Mouse (Mus musculus) liver, embryonic 12.5 days (tissue): Measurements from ENCODE around the gene Utrn. TPM values are rescaled to one million over a fixed set of nuclear protein-coding genes. Genes with fewer than 3 reads are reported as not detected.

Experiments used
- ATAC-seq: fragments of 200-750 bp; cut with Nextera tagmentation; 2 replicates; pipeline ENCODE4 v1.8.0; 2017; ENCODE audit warnings: moderate number of reproducible peaks, mild to moderate bottlenecking, moderate library complexity
- H3K27ac ChIP-seq: fragments of 300-500 bp; sonication (generic); 2 replicates; pipeline ENCODE4 v1.5.1; 2016; ENCODE audit warnings: mild to moderate bottlenecking
- H3K27me3 ChIP-seq: fragments of 300-500 bp; sonication (generic); replicated peaks from 2 replicates; pipeline ENCODE4 v1.6.1; 2016; ENCODE audit warnings: mild to moderate bottlenecking, moderate library complexity
- H3K36me3 ChIP-seq: fragments of 300-500 bp; sonication (generic); 2 replicates; pipeline ENCODE4 v1.6.1; 2016; ENCODE audit warnings: mild to moderate bottlenecking, moderate library complexity
- H3K4me1 ChIP-seq: fragments of 300-500 bp; sonication (generic); 2 replicates; pipeline ENCODE4 v1.6.1; 2016
- H3K4me2 ChIP-seq: fragments of 300-500 bp; sonication (generic); 2 replicates; pipeline ENCODE4 v1.6.1; 2016; ENCODE audit warnings: mild to moderate bottlenecking, moderate library complexity
- H3K4me3 ChIP-seq: fragments of 300-500 bp; sonication (generic); 2 replicates; pipeline ENCODE4 v1.5.1; 2016; ENCODE audit warnings: mild to moderate bottlenecking, moderate library complexity
- H3K9ac ChIP-seq: fragments of 300-500 bp; sonication (generic); 2 replicates; pipeline ENCODE4 v1.6.1; 2016; ENCODE audit warnings: mild to moderate bottlenecking, moderate library complexity
- H3K9me3 ChIP-seq: fragments of 300-500 bp; sonication (generic); replicated peaks from 2 replicates; pipeline ENCODE4 v1.6.1; 2016; ENCODE audit warnings: mild to moderate bottlenecking, moderate library complexity
- WGBS: fragments of 180-500 bp; shearing (Covaris S2); methylation state at CpG from one replicate; pipeline ENCODE4 v1.1.7; 2016; ENCODE audit not compliant: insufficient replicate concordance; 5-methylcytosine and 5-hydroxymethylcytosine counted together
- polyA plus RNA-seq: library from polyadenylated mRNA; unstranded; fragments of >200 nt; fragmentation: Nextera tagmentation; extraction: Ambion mirVana; gene quantifications from 2 replicates; pipeline ENCODE4 v1.2.1, GENCODE M21; 2016

Gene Utrn
- polyA plus RNA-seq, 1 experiment from 2014 or later: 14.9 TPM

- Histone ChIP-seq H3K9ac (no peak overlapping the region), H3K4me1 (no peaks in the 10 kb centered on the region), H3K4me2 (no peak overlapping the region), H3K27me3 (no peaks in the 10 kb centered on the region), H3K9me3 (no peaks in the 10 kb centered on the region), H3K27ac (no peak overlapping the region), H3K36me3 (no peaks in the 10 kb centered on the region), H3K4me3 (no peak overlapping the region)
- 73% methylated on average over 5 of the region's 5 CpGs for WGBS
- no peak for ATAC-seq
These were observed 83.9 kb downstream of the Utrn start for GRCm38 (mm10) chr10:12785299-12785698.

GRCm38 (mm10) chr10:12781381-12781907 is 87.7 kb downstream of the Utrn start:
- WGBS: 52% methylated on average over 4 of the region's 4 CpGs
- Histone ChIP-seq H3K4me1 (no peaks in the 10 kb centered on the region), H3K36me3 (no peaks in the 10 kb centered on the region), H3K9me3 (no peaks in the 10 kb centered on the region), H3K27me3 (no peaks in the 10 kb centered on the region), H3K4me3 (no peak overlapping the region), H3K4me2 (no peak overlapping the region), H3K27ac (no peak overlapping the region), H3K9ac (no peak overlapping the region)
- ATAC-seq: no peak

- Histone ChIP-seq H3K9me3 (no peaks in the 10 kb centered on the region), H3K4me3 (no peak overlapping the region), H3K27ac (no peak overlapping the region), H3K4me1 (no peaks in the 10 kb centered on the region), H3K4me2 (no peak overlapping the region), H3K9ac (no peak overlapping the region), H3K36me3 (no peaks in the 10 kb centered on the region), H3K27me3 (no peaks in the 10 kb centered on the region)
- no peak for ATAC-seq
- 23% methylated on average over 6 of the region's 6 CpGs for WGBS
These were observed 96.0 kb downstream of the Utrn start for GRCm38 (mm10) chr10:12773178-12773577.

DNA sequence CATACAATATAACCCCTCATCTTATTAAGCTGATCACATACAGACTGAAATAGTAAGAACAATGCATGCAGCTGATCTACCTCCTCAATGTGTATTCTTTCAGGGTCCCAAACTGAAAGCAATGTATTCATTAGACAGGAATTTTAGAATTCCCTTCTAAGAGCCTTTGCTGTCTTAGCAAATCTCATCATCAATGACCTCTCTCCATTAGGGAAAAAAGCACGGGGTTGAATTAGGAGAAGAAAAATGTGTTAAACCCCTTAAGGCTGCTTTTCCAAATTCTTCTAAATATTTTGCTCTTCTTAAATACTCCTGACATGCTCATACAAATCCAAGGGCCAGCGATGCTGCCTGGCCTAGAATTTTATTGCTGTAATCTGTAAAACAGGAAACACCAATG is 97.7 kb downstream of the Utrn start:
- no peak overlapping the region for H3K4me3 ChIP-seq
- H3K4me1 ChIP-seq: no peaks in the 10 kb centered on the region
- peaks cover 10% of the 10 kb centered on the region; the same call in 1 of the 2 replicates for H3K9me3 ChIP-seq
- H3K9ac ChIP-seq: no peak overlapping the region
- ATAC-seq: no peak
- H3K36me3 ChIP-seq: no peaks in the 10 kb centered on the region
- H3K27me3 ChIP-seq: no peaks in the 10 kb centered on the region
- no peak overlapping the region for H3K27ac ChIP-seq
- WGBS: 80% methylated on average over 2 of the region's 2 CpGs
- no peak overlapping the region for H3K4me2 ChIP-seq

DNA sequence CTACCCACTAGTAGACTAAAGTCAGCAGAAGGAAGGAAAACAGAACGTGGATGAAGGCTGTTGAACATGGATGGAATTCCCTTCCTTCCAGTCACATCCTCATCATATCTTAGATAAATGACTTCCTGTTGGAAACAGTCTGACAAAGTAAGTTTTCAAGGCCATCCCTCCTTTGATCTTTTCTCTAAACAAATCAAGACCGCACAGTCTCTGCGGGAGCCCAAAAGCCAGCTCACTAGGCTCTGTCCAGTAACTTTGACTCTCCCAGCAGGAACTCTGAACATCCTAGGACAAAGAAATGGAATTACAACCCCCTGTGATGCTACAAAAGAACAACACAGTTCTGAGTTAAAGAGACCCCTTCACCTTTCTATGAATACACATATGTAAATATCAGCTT is 106.5 kb downstream of the Utrn start:
- Histone ChIP-seq H3K4me3 (no peak overlapping the region), H3K9me3 (peaks cover 14% of the 10 kb centered on the region), H3K4me1 (no peaks in the 10 kb centered on the region), H3K4me2 (no peak overlapping the region), H3K27ac (no peak overlapping the region), H3K36me3 (no peaks in the 10 kb centered on the region), H3K9ac (no peak overlapping the region), H3K27me3 (no peaks in the 10 kb centered on the region)
- ATAC-seq: no peak
- WGBS: 73% methylated on average over 3 of the region's 3 CpGs

- Histone ChIP-seq H3K27ac (no peak overlapping the region), H3K9ac (no peak overlapping the region), H3K4me3 (no peak overlapping the region), H3K36me3 (no peaks in the 10 kb centered on the region), H3K9me3 (no peaks in the 10 kb centered on the region), H3K4me2 (no peak overlapping the region), H3K27me3 (no peaks in the 10 kb centered on the region), H3K4me1 (no peaks in the 10 kb centered on the region)
- 78% methylated on average over 6 of the region's 6 CpGs for WGBS
- no peak for ATAC-seq
These were observed 110.5 kb downstream of the Utrn start for GRCm38 (mm10) chr10:12758702-12758988.

DNA sequence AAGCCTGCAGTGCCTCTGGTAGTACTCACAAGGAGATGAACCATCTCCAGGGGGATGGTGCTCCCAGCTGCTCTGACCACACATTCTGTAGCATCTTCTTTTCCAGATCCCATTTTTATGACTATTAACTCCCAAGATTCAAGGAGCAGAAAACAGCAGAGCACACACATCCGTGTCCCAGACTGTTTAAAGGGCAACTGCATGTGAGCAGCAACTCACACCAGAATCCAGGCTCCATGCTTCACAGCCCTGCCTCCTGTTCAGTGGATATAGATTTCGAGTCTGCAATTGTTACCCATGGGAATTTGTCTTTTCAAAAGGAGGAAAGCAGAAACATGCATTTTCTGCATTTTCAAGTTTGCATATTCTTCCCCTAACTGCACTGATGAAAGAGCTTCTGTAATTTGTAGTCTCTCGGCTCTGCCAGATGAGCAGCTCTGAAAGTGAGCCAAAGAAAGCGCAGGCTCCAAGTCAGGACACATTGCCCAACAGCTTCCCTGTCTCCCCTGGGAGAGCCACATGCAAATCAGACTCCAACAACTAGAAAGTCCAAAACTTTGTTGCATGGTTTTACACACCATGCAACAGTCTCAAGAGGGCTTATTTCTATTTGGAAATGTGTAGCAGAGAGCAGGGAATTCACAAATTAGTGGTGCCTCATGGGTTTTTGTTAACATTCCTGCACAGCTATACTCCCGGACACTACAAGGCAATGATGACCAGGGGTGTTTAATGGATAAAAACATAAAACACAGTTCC is 111.0 kb downstream of the Utrn start:
- no peak for ATAC-seq
- Histone ChIP-seq H3K4me1 (no peaks in the 10 kb centered on the region), H3K27me3 (no peaks in the 10 kb centered on the region), H3K4me2 (no peak overlapping the region), H3K4me3 (no peak overlapping the region), H3K27ac (no peak overlapping the region), H3K9ac (no peak overlapping the region), H3K36me3 (no peaks in the 10 kb centered on the region), H3K9me3 (no peaks in the 10 kb centered on the region)
- 74% methylated on average over 5 of the region's 5 CpGs for WGBS

GRCm38 (mm10) chr10:12756692-12757091 is 112.5 kb downstream of the Utrn start:
- ATAC-seq: no peak
- Histone ChIP-seq H3K4me2 (no peak overlapping the region), H3K36me3 (no peaks in the 10 kb centered on the region)

DNA sequence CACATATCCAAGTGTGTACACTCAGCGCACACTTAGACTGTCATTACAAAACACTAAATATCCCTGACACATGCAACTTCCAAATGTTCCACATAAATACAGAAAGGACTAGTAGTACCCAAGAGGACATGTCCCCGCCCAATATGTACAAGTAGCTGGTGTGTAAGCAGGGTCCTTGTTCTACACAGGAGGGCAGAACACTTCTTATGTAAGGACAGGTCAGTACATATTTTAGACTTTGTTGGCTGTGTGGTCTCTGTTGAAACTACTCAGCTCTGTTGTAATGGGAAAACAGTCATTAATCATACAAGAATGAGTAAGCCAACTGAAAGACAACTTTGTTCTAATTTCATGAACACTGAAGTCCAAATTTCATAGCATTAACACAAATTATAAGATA is 114.3 kb downstream of the Utrn start:
- H3K9me3 ChIP-seq: no peaks in the 10 kb centered on the region
- no peak overlapping the region for H3K4me2 ChIP-seq
- no peak overlapping the region for H3K4me3 ChIP-seq
- 69% methylated on average over 2 of the region's 2 CpGs for WGBS
- ATAC-seq: no peak
- no peak overlapping the region for H3K9ac ChIP-seq
- no peak overlapping the region for H3K27ac ChIP-seq
- H3K27me3 ChIP-seq: no peaks in the 10 kb centered on the region
- no peaks in the 10 kb centered on the region for H3K4me1 ChIP-seq
- no peaks in the 10 kb centered on the region for H3K36me3 ChIP-seq

More at GRCm38 (mm10) chr10:12756692-12757091, 112.5 kb downstream of the Utrn start:
- Histone ChIP-seq H3K9ac (no peak overlapping the region), H3K27ac (no peak overlapping the region), H3K4me3 (no peak overlapping the region), H3K9me3 (no peaks in the 10 kb centered on the region), H3K4me1 (no peaks in the 10 kb centered on the region), H3K27me3 (no peaks in the 10 kb centered on the region)
- 71% methylated on average over 4 of the region's 4 CpGs for WGBS

- H3K4me2 ChIP-seq: no peak overlapping the region
- H3K4me1 ChIP-seq: no peaks in the 10 kb centered on the region
- H3K9me3 ChIP-seq: no peaks in the 10 kb centered on the region
- peaks cover 6% of the 10 kb centered on the region; the same call in 1 of the 2 replicates for H3K36me3 ChIP-seq
- H3K4me3 ChIP-seq: no peak overlapping the region
- H3K27ac ChIP-seq: no peak overlapping the region
- 84% methylated on average over 6 of the region's 6 CpGs for WGBS
- no peak overlapping the region for H3K9ac ChIP-seq
- no peak for ATAC-seq
- no peaks in the 10 kb centered on the region for H3K27me3 ChIP-seq
These were observed 115.0 kb downstream of the Utrn start for GRCm38 (mm10) chr10:12754166-12754565.

DNA sequence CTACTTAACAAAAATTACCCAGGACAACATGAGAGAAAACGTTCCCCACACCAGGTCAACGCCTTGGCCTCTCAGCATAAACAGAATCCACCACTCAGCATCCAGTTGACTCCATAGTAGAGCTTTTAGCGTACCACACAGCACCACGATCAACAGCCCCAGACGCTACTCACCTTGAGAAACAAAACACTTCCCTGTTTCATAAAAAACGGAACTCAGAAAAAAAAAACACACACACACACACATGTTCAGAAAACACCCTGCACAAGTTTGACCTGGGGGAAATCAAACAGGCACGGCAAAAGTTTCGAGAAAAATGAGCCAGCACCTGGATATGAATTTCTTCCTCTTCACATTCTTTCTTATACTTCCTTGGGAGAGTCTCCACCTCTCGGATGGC is 125.4 kb downstream of the Utrn start:
- Histone ChIP-seq H3K4me1 (no peaks in the 10 kb centered on the region), H3K4me2 (no peak overlapping the region), H3K9ac (no peak overlapping the region), H3K9me3 (no peaks in the 10 kb centered on the region), H3K36me3 (peaks cover 18% of the 10 kb centered on the region), H3K27me3 (no peaks in the 10 kb centered on the region), H3K27ac (no peak overlapping the region), H3K4me3 (no peak overlapping the region)
- 74% methylated on average over 9 of the region's 9 CpGs for WGBS
- ATAC-seq: no peak

DNA sequence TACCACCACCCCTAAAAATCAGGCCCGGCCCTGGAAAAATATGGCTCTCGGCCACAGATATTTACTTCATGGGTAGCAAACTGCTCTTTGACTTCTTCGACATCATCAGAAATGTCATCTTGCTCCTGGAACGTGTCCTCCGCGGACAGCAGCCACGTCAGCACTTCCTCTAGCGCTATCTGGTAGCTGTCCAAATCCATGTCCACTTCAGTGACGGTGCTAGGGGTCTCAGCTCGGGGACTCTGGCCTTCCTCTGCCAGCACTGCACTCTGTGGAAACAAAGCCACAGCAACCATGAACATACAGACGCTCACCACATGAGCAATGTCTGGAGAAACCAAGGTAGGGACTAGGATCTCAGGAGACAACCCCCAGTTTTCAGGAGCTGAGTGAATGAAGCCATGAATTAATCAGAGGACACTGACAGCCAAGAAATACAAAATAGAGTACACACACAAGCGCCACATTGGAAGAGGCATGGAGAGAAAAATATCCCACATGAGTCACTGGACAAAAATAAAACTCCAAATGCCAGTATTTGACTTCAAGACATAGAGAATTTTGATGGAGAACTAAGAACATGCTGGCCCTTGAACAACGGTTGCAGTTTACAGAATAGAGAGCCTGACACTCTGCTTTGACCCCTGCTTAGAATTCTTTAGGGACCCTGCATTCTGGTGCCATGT is 129.7 kb downstream of the Utrn start:
- H3K27ac ChIP-seq: no peak overlapping the region
- no peak overlapping the region for H3K9ac ChIP-seq
- H3K36me3 ChIP-seq: peaks cover 34% of the 10 kb centered on the region
- H3K4me2 ChIP-seq: no peak overlapping the region
- WGBS: 72% methylated on average over 13 of the region's 13 CpGs
- H3K27me3 ChIP-seq: no peaks in the 10 kb centered on the region
- no peaks in the 10 kb centered on the region for H3K9me3 ChIP-seq
- no peak overlapping the region for H3K4me3 ChIP-seq
- no peak for ATAC-seq
- no peaks in the 10 kb centered on the region for H3K4me1 ChIP-seq
